Mouse (Mus musculus) neural tube, embryonic 14.5 days (tissue): ENCODE data around the gene Sbk1. TPM values are rescaled to one million over a fixed set of nuclear protein-coding genes. Genes with fewer than 3 reads are reported as not detected.
A peak's percentile ranks its signal among the peaks of the same experiment; 100 is the strongest.

Experiments used
- ATAC-seq: fragments of 200-750 bp; cut with Nextera tagmentation; 2 replicates; pipeline ENCODE4 v1.8.0; 2017; ENCODE audit warnings: low read depth, mild to moderate bottlenecking, moderate TSS enrichment, moderate library complexity
- H3K27ac ChIP-seq: fragments of 300-500 bp; sonication (generic); 2 replicates; pipeline ENCODE4 v1.5.1; 2014; ENCODE audit warnings: low read depth, mild to moderate bottlenecking, control low read depth, low read length, moderate library complexity, mixed read lengths
- H3K27me3 ChIP-seq: fragments of 300-500 bp; sonication (generic); 2 replicates; pipeline ENCODE4 v1.6.1; 2014; ENCODE audit warnings: low read length; ENCODE audit not compliant: control insufficient read depth, insufficient read depth
- H3K36me3 ChIP-seq: fragments of 300-500 bp; sonication (generic); 2 replicates; pipeline ENCODE4 v1.6.1; 2014; ENCODE audit warnings: low read length, mixed read lengths; ENCODE audit not compliant: control insufficient read depth, insufficient read depth
- H3K4me1 ChIP-seq: fragments of 300-500 bp; sonication (generic); 2 replicates; pipeline ENCODE4 v1.6.1; 2014; ENCODE audit warnings: low read length; ENCODE audit not compliant: control insufficient read depth, insufficient read depth
- H3K4me2 ChIP-seq: fragments of 300-500 bp; sonication (generic); 2 replicates; pipeline ENCODE4 v1.6.1; 2014; ENCODE audit warnings: mild to moderate bottlenecking, low read depth, low read length, control low read depth
- H3K4me3 ChIP-seq: fragments of 300-500 bp; sonication (generic); 2 replicates; pipeline ENCODE4 v1.5.1; 2014; ENCODE audit warnings: low read depth, low read length, control low read depth, mixed read lengths
- H3K9ac ChIP-seq: fragments of 300-500 bp; sonication (generic); replicated peaks from 2 replicates; pipeline ENCODE4 v1.6.1; 2014; ENCODE audit warnings: low read depth, mild to moderate bottlenecking, control low read depth, low read length, mixed read lengths
- H3K9me3 ChIP-seq: fragments of 300-500 bp; sonication (generic); 2 replicates; pipeline ENCODE4 v1.6.1; 2016; ENCODE audit warnings: low read length; ENCODE audit not compliant: control insufficient read depth
- WGBS: fragments of 180-500 bp; shearing (Covaris S2); extraction: QIAGEN DNeasy Blood & Tissue Kit; methylation state at CpG from one replicate; pipeline ENCODE4 v1.1.7; 2014; 5-methylcytosine and 5-hydroxymethylcytosine counted together
- polyA plus RNA-seq: library from polyadenylated mRNA; unstranded; fragments of >200 nt; fragmentation: Nextera tagmentation; extraction: Ambion mirVana; gene quantifications from 2 replicates; pipeline ENCODE4 v1.2.1, GENCODE M21; 2014

Sbk1 gene
- polyA plus RNA-seq, 1 experiment from 2014 or later, result 232 TPM

GRCm38 (mm10) chr7:126260280-126261210 lies 11.9 kb upstream of the Sbk1 start:
- Histone ChIP-seq H3K9me3 (no peaks in the 10 kb centered on the region), H3K4me3 (no peak overlapping the region), H3K27ac (no peak overlapping the region), H3K4me2 (no peak overlapping the region), H3K27me3 (no peaks in the 10 kb centered on the region), H3K36me3 (no peaks in the 10 kb centered on the region), H3K9ac (no peak overlapping the region), H3K4me1 (0 out of 2 replicates have a peak, but pooled peaks cover 9% of the 10 kb centered on the region)
- peak; percentile 44; the same call in 1 of the 2 replicates for ATAC-seq
- 13% methylated on average over 18 of the region's 18 CpGs for WGBS

DNA sequence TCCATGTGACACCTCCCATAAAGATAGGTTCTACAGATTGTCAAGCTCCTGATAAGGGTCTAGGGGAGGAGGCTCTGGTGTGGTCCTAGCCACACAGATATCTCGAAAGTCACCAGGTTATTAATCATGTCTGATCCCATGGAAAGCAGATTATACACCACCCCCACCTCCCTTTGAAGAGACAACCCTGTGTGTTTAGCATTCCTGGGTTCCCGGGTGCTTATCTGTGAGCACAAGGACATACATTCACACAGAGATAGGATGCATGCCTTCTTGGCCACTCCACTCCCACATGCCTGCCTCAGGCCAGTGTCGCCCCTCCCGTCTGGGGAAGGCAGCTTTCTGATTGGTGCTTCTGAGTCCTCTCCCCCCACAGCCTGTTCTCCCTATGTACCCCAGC lies 10.6 kb upstream of the Sbk1 start:
- WGBS, result 85% methylated on average over 4 of the region's 4 CpGs
- H3K27ac ChIP-seq, result no peak overlapping the region
- no peak for ATAC-seq

GRCm38 (mm10) chr7:126263964-126264363 lies 8.5 kb upstream of the Sbk1 start:
- ATAC-seq, result no peak; the same call in 1 of the 2 replicates

More for the DNA sequence above, 10.6 kb upstream of the Sbk1 start:
- Histone ChIP-seq H3K9ac (no peak overlapping the region), H3K4me3 (no peak overlapping the region), H3K9me3 (no peaks in the 10 kb centered on the region), H3K27me3 (no peaks in the 10 kb centered on the region), H3K36me3 (no peaks in the 10 kb centered on the region), H3K4me2 (no peak overlapping the region), H3K4me1 (0 out of 2 replicates have a peak, but pooled peaks cover 9% of the 10 kb centered on the region)

GRCm38 (mm10) chr7:126265949-126266348 lies 6.5 kb upstream of the Sbk1 start:
- H3K9me3 ChIP-seq, result no peaks in the 10 kb centered on the region
- ATAC-seq, result peak; percentile 85
- H3K4me3 ChIP-seq, result no peak overlapping the region
- no peaks in the 10 kb centered on the region for H3K27me3 ChIP-seq
- no peak overlapping the region for H3K4me2 ChIP-seq
- H3K9ac ChIP-seq, result no peak overlapping the region
- H3K27ac ChIP-seq, result no peak overlapping the region
- no peaks in the 10 kb centered on the region for H3K36me3 ChIP-seq
- H3K4me1 ChIP-seq, result peaks cover 13% of the 10 kb centered on the region; the same call in 1 of the 2 replicates
- 46% methylated on average over 9 of the region's 9 CpGs for WGBS

More at GRCm38 (mm10) chr7:126263964-126264363, 8.5 kb upstream of the Sbk1 start:
- H3K27ac ChIP-seq, result no peak overlapping the region
- WGBS, result 14% methylated on average over 7 of the region's 7 CpGs
- H3K4me1 ChIP-seq, result 0 out of 2 replicates have a peak, but pooled peaks cover 11% of the 10 kb centered on the region
- H3K4me2 ChIP-seq, result no peak overlapping the region
- no peaks in the 10 kb centered on the region for H3K27me3 ChIP-seq
- no peak overlapping the region for H3K9ac ChIP-seq
- H3K36me3 ChIP-seq, result no peaks in the 10 kb centered on the region
- H3K4me3 ChIP-seq, result no peak overlapping the region
- no peaks in the 10 kb centered on the region for H3K9me3 ChIP-seq

- no peaks in the 10 kb centered on the region for H3K27me3 ChIP-seq
- no peak overlapping the region for H3K27ac ChIP-seq
- H3K4me2 ChIP-seq, result no peak overlapping the region
- no peaks in the 10 kb centered on the region for H3K9me3 ChIP-seq
- WGBS, result 68% methylated on average over 4 of the region's 4 CpGs
- H3K4me3 ChIP-seq, result no peak overlapping the region
- H3K36me3 ChIP-seq, result no peaks in the 10 kb centered on the region
- no peak for ATAC-seq
- H3K4me1 ChIP-seq, result peaks cover 16% of the 10 kb centered on the region; the same call in 1 of the 2 replicates
- H3K9ac ChIP-seq, result no peak overlapping the region
Observed at GRCm38 (mm10) chr7:126266372-126266870, 6.0 kb upstream of the Sbk1 start.

DNA sequence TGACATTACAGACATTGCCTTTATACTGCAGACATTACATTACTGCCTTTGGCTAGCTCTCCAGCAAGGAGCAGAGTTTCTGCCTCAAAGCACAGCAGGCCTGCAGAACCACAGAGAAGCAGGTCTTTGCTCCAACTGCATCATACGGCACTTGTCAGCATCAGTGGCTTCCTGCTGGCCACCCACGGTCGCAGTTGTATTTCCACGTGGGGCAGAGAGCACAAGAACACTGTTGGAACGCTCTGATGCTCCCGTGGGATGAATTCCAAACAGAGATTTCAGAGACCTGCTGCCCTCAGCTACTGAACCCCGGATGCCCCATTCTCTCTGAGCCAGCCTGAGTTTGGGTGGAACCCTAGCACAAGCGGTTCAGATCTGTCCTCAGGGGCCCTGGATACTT lies 4.8 kb upstream of the Sbk1 start:
- no peak overlapping the region for H3K9ac ChIP-seq
- no peak overlapping the region for H3K4me2 ChIP-seq
- no peaks in the 10 kb centered on the region for H3K36me3 ChIP-seq
- H3K9me3 ChIP-seq, result no peaks in the 10 kb centered on the region
- H3K27ac ChIP-seq, result no peak overlapping the region
- 56% methylated on average over 8 of the region's 8 CpGs for WGBS
- no peak overlapping the region for H3K4me3 ChIP-seq
- no peak for ATAC-seq
- no peaks in the 10 kb centered on the region for H3K27me3 ChIP-seq
- peaks cover 16% of the 10 kb centered on the region; the same call in 1 of the 2 replicates for H3K4me1 ChIP-seq

DNA sequence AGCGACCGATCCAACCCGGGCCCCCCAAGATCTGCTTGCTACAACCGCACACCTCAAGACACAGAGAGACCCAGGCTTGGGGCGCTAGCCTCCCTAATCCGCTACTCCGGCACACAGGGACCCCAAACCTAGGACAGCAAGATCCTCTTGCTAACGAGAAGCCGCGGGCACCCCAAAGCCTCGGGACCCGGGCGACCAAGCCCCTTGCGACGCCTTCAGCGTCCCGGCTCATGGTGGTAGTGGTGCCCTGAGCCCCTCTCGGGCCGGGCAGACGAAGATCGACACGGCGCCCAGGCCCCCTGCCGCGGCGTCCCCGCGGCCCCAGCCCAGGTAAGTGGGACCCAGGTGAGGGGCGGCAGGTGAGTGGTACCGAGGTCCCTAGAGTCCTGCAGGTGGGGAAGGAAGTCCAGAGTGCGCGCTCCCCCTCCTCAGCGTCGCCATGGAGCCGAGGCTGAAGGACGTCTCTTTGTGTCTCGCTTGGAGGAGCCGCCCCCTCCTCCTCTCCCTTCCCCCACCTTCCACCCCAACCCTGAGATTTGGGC lies 422 bp downstream of the Sbk1 start:
- ATAC-seq, result peak; percentile 30
- peak overlapping the region; percentile 100 for H3K4me3 ChIP-seq
- peak overlapping the region; percentile 99 for H3K4me2 ChIP-seq
- H3K27me3 ChIP-seq, result no peaks in the 10 kb centered on the region; the same call in 1 of the 2 replicates
- no peaks in the 10 kb centered on the region for H3K9me3 ChIP-seq
- 0 out of 2 replicates have a peak, but pooled peaks cover 9% of the 10 kb centered on the region for H3K36me3 ChIP-seq
- WGBS, result under 1% methylated on average over 36 of the region's 38 CpGs
- H3K4me1 ChIP-seq, result peaks cover 35% of the 10 kb centered on the region
- peak overlapping the region; percentile 97 for H3K27ac ChIP-seq
- H3K9ac ChIP-seq, result peak overlapping the region; percentile 100

DNA sequence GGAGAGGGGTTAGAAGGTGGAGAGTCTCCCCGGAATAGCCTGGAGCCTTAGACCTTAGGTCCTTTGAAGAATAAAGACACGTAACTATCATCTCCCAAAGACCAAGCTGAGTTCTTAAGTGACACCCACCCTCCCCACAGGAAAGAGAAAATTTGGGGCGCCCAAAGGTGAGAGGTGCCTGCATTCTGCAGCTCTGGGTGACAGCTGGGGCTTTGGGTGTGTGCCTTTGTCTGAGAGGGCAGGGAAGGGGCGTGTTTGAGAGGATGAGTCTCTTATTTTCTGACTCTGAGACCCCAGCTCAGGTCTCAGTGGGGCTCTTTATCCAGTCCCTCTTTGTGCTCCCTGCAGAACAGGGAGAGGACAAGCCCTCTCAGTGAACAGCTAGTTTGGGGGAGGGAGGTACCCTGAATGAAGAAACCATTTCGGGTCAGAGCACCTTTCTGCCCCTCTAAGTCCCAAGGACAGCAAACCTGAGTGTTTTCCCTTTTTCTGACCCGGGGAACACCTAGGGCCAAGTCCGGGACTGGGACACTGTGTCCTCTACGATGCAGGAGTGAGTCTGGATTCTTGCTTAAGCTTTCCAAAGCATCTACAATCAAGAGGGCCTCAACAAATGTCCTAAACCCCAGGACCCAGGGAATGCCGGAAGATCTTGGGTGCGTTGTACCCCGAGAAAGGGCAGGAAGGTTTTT lies 1.1 kb downstream of the Sbk1 start:
- H3K27me3 ChIP-seq, result no peaks in the 10 kb centered on the region; the same call in 1 of the 2 replicates
- H3K27ac ChIP-seq, result peak overlapping the region; percentile 97
- 0 out of 2 replicates have a peak, but pooled peaks cover 12% of the 10 kb centered on the region for H3K36me3 ChIP-seq
- H3K9me3 ChIP-seq, result no peaks in the 10 kb centered on the region
- peaks cover 42% of the 10 kb centered on the region for H3K4me1 ChIP-seq
- H3K9ac ChIP-seq, result peak overlapping the region; percentile 100
- ATAC-seq, result no peak
- WGBS, result 6% methylated on average over 11 of the region's 11 CpGs
- peak overlapping the region; percentile 100 for H3K4me3 ChIP-seq
- H3K4me2 ChIP-seq, result peak overlapping the region; percentile 99
